Mouse (Mus musculus): ENCODE results near the gene Tbc1d22a.

- TF ChIP-seq CTCF (IDR thresholded peaks at IDR 0.05; ENCODE audit: borderline replicate concordance, insufficient read depth, low read length): no peak
- TF ChIP-seq POLR2A (IDR thresholded peaks at IDR 0.05; ENCODE audit: low read depth, low read length): no peak
Measured at GRCm38 (mm10) chr15:86446064-86446463, 231.8 kb downstream of the Tbc1d22a start.
